Mouse (Mus musculus) gastrocnemius, postnatal 10 days (tissue): ENCODE results near the gene Pla1a. TPM values are rescaled to one million over a fixed set of nuclear protein-coding genes. Genes with fewer than 3 reads are reported as not detected.

Experiments
- DNase-seq: peaks from one replicate; pipeline ENCODE4 v3.0.0; 2021; ENCODE audit warnings: mixed read lengths
- total RNA-seq, 2 experiments: library from RNA; stranded (reverse); gene quantifications; 2 replicates each; pipeline ENCODE4 v1.2.3; 2021

Gene Pla1a
- total RNA-seq, 2 experiments from 2014 or later, result 1.4 to 1.6 TPM

GRCm38 (mm10) chr16:38387389-38387788 is 45.6 kb downstream of the Pla1a start:
- DNase-seq, result no peak

DNA sequence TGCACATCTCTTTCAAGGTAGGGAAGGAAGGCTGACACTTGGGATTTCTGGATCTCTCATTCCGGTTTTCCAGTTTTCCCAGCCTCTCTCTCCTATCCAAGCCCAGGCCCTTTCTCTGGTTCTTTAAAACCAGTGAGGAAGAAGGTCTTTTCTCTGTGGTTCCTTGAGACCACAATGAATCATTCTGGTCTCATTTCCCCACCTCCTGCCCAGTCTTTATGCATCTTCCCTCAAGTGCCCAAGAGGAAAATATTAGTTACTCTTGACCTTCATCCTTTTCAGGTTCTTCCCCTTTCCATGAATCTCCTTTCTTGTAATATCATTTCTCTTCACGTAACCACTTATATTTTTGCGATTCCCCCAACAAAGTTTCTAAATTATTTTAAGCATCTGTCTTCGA is 47.2 kb downstream of the Pla1a start:
- DNase-seq, result no peak

DNA sequence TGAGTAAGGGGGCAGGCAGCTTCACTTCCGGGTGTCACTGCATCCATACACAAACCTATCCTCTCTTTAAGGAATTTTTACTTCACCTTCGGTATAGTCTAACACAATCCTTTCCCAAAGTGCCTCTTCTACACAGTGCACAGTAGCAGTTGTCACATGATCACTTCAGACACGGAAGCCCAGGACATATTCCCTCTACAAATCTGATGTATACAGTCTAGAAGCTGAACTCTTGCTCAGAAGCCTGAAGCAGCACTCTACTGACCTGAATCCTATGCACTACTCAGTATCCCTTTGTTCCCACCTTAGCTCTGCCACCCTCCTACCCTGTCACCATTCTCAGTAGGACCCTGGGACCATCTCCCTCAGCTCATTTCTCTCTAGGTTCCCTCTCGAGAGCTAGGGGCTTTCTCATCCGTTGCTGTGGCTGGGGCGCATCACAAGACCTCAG is 47.7 kb downstream of the Pla1a start:
- DNase-seq, result no peak

DNA sequence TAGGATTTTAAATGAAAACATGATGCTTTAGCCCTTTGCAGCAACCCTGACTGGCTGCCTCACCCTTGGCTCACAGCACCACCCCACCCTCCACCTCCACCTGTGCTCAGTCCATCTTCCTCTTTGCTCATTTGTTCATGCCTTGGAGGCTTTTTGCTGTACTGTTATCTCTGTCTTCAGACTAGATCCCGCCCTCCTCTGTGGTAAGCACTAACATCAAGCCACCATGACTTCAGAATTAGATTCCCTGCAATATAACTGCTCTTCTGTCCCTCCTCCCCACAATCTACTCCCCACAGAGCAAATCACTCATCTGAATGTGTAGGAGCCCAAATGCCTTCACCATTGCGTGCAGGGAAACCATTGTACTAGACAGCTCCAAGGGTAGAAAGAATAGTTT is 49.3 kb downstream of the Pla1a start:
- DNase-seq, result no peak

DNA sequence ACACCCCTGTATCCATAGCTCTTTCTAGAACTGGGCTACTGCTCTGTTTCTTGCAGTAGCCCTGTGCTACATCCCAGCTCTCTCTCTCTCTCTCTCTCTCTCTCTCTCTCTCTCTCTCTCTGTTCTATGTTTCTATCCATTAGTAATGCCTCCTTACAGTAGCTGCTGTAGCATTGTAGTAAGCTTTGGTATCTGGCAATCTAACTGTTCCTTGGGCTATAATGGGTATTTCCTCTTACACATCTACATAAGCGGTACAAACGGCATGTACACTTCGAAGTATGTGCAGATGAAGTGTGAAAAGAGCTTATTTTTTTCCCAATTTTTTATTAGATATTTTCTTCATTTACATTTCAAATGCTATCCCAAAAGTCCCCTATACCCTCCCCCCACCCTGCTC is 53.0 kb downstream of the Pla1a start:
- DNase-seq, result no peak

DNA sequence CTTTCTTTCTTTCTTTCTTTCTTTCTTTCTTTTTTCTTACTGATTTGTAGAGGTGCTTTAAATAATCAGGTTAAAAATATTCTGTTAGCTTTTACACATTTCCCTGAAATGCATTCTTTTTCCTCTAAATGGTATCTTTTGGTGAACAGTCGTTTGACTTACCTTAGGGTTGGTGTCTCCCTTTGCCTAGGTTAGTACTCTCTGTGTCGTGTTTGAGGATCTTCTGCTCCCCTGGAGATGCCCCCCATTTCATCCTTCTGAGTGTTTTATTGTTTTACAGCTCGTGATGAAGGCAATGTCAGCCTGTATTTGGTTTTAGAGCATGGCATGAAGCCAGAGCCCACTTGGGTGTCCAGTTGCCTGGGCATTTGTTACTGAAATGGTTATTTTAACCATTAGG is 53.5 kb downstream of the Pla1a start:
- DNase-seq, result no peak

GRCm38 (mm10) chr16:38379088-38379487 is 53.9 kb downstream of the Pla1a start:
- no peak for DNase-seq

GRCm38 (mm10) chr16:38378591-38378990 is 54.4 kb downstream of the Pla1a start:
- DNase-seq, result no peak

GRCm38 (mm10) chr16:38377546-38377945 is 55.4 kb downstream of the Pla1a start:
- DNase-seq, result no peak

- DNase-seq, result no peak
Observed at GRCm38 (mm10) chr16:38376841-38377249, 56.1 kb downstream of the Pla1a start.

- DNase-seq, result peak; percentile 43
Observed at GRCm38 (mm10) chr16:38376163-38376840, 56.6 kb downstream of the Pla1a start.

DNA sequence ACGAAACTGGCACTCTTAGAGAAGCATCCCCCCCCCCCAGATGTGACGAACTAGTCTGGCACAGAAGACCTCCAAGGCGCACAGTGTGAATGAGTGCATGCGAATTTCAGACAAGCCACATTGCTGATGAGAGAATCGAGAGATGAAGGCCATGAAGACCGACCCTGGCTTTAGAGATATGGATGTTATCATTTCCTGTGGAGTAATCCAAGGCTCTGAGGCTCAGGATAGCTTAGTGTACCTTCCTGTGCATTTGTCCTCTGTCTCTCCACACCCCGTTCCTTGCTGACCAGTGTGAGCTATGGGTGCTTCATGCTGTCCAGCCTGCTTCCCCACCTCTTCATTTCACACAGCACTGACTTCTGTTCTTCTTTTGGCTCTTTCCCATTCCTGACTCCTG is 57.8 kb downstream of the Pla1a start:
- DNase-seq, result no peak

- DNase-seq, result no peak
Observed at GRCm38 (mm10) chr16:38374379-38375140, 58.4 kb downstream of the Pla1a start.

- DNase-seq, result no peak
Observed at GRCm38 (mm10) chr16:38373941-38374340, 59.0 kb downstream of the Pla1a start.

GRCm38 (mm10) chr16:38373439-38373838 is 59.5 kb downstream of the Pla1a start:
- DNase-seq, result no peak

GRCm38 (mm10) chr16:38372876-38373275 is 60.1 kb downstream of the Pla1a start:
- DNase-seq, result no peak

DNA sequence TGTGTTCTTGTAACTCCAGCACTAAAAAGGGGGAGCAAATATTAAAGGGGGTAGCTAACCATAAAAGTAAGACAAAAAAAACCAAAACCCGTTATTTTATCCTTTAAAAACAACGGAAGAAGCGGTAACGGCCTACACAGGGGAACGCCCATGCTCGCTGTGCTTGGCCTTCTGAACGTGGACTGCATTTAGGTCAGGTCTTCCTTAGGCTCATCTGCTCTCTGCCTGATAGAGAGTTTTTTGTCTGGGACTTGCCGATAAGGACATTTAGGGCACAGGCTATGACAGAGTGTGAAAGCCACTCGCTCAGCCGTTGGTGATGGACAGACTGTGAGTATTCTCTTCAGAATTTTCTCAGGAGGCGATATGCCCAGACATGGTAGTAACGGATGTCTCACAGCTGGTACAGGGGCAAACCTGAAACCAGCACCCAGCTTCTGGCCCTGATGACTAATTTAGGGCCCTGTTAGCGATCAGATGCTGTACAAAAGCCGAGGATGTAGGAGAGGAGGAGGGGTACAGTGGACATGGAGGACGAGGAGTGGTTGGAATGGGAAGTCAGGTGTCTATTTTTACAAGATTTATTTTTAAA is 61.1 kb downstream of the Pla1a start:
- DNase-seq, result no peak

GRCm38 (mm10) chr16:38370633-38371374 is 62.1 kb downstream of the Pla1a start:
- peak; percentile 42 for DNase-seq

DNA sequence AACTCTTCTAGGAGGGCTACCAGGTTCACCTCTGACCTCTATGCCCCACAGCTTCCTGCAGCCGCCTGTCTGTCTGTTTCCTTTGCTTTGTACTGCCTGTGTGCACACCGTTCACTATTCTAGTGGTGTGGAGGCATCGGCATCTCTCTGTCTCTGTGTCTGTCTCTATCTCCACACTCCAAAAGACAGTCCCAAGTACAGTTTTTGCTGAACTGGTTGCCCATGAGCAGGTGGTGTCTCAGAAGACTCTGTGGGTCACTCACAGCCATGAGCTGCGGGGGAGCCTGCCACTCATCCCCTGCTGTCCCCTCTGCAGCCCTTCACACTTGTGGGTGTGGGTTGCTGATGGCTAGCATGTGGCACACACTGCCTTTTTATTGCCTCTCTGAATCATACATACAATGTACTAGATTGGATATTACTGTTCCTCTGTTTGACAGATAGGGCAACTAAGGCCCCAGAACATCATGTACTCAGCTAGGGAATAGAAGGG is 62.9 kb downstream of the Pla1a start:
- DNase-seq, result no peak

- no peak for DNase-seq
Observed at GRCm38 (mm10) chr16:38369431-38369830, 63.5 kb downstream of the Pla1a start.

DNA sequence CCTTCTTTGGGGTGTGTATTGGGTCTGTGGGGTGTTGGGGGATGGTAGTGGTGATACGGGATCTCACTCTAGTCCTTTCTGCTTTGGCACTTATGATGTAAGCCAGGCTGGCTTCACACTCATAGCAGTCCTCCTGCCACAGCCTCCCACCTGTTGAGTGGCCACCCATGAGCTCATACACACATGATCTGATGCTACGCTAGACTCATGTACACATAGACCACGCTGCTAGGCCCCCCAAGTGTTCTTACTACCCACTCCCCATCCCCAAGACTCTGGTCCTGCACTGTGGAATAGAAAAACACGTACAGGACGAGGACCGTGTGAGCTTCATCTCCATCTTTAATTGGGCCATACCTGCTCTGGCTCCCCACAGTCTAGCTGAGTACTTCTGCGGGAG is 63.9 kb downstream of the Pla1a start:
- no peak for DNase-seq

GRCm38 (mm10) chr16:38368336-38368735 is 64.6 kb downstream of the Pla1a start:
- DNase-seq, result no peak

DNA sequence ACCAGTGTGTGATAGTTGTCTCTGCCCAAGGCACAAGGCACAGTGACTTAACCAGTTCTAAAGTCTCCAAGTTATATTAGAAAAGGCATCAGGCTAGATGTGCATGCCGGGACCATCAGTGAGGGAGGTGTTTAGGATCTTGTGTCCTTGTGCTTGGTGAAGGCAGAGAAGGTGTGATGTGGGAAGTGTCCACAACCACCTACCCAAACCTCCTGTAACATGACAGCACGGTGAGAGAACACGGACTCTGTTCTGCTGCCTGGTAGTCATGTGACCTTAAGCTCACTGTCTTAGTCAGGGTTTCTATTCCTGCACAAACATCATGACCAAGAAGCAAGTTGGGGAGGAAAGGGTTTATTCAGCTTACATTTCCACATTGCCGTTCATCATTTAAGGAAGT is 66.7 kb downstream of the Pla1a start:
- no peak for DNase-seq
